Mouse (Mus musculus) forebrain, embryonic 12.5 days (tissue): ENCODE results near the gene Pde1b. TPM values are rescaled to one million over a fixed set of nuclear protein-coding genes. Genes with fewer than 3 reads are reported as not detected.

ENCODE experiments used
- polyA plus RNA-seq: library from polyadenylated mRNA; unstranded; fragments of >200 nt; fragmentation: Nextera tagmentation; extraction: Ambion mirVana; gene quantifications from 2 replicates; pipeline ENCODE4 v1.2.1, GENCODE M21; 2016

Gene Pde1b
- polyA plus RNA-seq, 1 experiment from 2014 or later, result 42.7 TPM

Other genes with a start within 250 kb of the Pde1b start
- gene Nfe2, start 244.6 kb upstream of the Pde1b start, polyA plus RNA-seq, result 2.1 and 3.4 TPM in 2 replicates
- 226 and 228 TPM in 2 replicates for gene Copz1, start 230.3 kb upstream of the Pde1b start, polyA plus RNA-seq
- gene Gpr84, start 192.4 kb upstream of the Pde1b start, polyA plus RNA-seq, result 0.10 and 0.37 TPM in 2 replicates
- gene Zfp385a, start 162.9 kb upstream of the Pde1b start, polyA plus RNA-seq, result 16.1 and 16.8 TPM in 2 replicates
- 16.8 and 17.3 TPM in 2 replicates for gene Itga5, start 136.3 kb upstream of the Pde1b start, polyA plus RNA-seq
- not detected in 2 replicates for gene Gtsf1, start 72.6 kb upstream of the Pde1b start, polyA plus RNA-seq
- not detected in 2 replicates for gene Gtsf2, start 54.6 kb upstream of the Pde1b start, polyA plus RNA-seq
- 1.2 and 1.6 TPM in 2 replicates for gene Nckap1l, start 49.2 kb upstream of the Pde1b start, polyA plus RNA-seq
- 55.9 and 57.7 TPM in 2 replicates for gene Ppp1r1a, start 35.0 kb downstream of the Pde1b start, polyA plus RNA-seq
- not detected in 2 replicates for gene Glycam1, start 62.0 kb downstream of the Pde1b start, polyA plus RNA-seq